Mouse (Mus musculus): ENCODE data around the gene Yae1d1. TPM values are rescaled to one million over a fixed set of nuclear protein-coding genes. Genes with fewer than 3 reads are reported as not detected.
A peak's percentile ranks its signal among the peaks of the same experiment; 100 is the strongest.

Gene Yae1d1
- 80.7 and 81.4 TPM in 2 replicates for polyA plus RNA-seq (2015; fragmentation: Nextera tagmentation; extraction: Ambion mirVana)

- Histone ChIP-seq H3K4me3 (peak within 1 kb of the TSS; percentile 83), H3K27ac (peak within 1 kb of the TSS; percentile 87), H3K27me3 (no peaks in the 10 kb centered on the region), H3K4me2 (replicated peaks) (peak within 1 kb of the TSS; percentile 80), H3K9me3 (no peaks in the 10 kb centered on the region), H3K4me1 (peaks cover 8% of the 10 kb centered on the region), H3K36me3 (0 out of 2 replicates have a peak, but pooled peaks cover 3% of the 10 kb centered on the region), H3K9ac (peak within 1 kb of the TSS; percentile 91)
- peak; percentile 98 for ATAC-seq (ENCODE audit: low FRiP score, low read depth)
- under 1% methylated on average over 54 of the region's 54 CpGs for WGBS
Observed at GRCm38 (mm10) chr13:17992697-17993514, at the start of gene Yae1d1. Yae1d1 (minus strand) TSS chr13:17993349.

GRCm38 (mm10) chr13:18038814-18039213 is 45.7 kb upstream of the Yae1d1 start:
- no peak overlapping the region for H3K4me3 ChIP-seq
- no peak overlapping the region for H3K9ac ChIP-seq
- H3K4me2 ChIP-seq (replicated peaks): no peak overlapping the region
- H3K27me3 ChIP-seq: no peaks in the 10 kb centered on the region
- H3K27ac ChIP-seq: no peak overlapping the region
- H3K9me3 ChIP-seq: no peaks in the 10 kb centered on the region
- no peaks in the 10 kb centered on the region for H3K36me3 ChIP-seq
- no peaks in the 10 kb centered on the region for H3K4me1 ChIP-seq
- ATAC-seq (ENCODE audit: low FRiP score, low read depth): no peak
- WGBS: 76% methylated on average over 2 of the region's 2 CpGs

- Histone ChIP-seq H3K36me3 (no peaks in the 10 kb centered on the region), H3K4me3 (no peak overlapping the region), H3K4me1 (no peaks in the 10 kb centered on the region), H3K4me2 (replicated peaks) (no peak overlapping the region), H3K27ac (no peak overlapping the region), H3K9me3 (no peaks in the 10 kb centered on the region), H3K27me3 (no peaks in the 10 kb centered on the region), H3K9ac (no peak overlapping the region)
- no peak for ATAC-seq (ENCODE audit: low FRiP score, low read depth)
- WGBS: 74% methylated on average over 3 of the region's 3 CpGs
Observed at GRCm38 (mm10) chr13:18016604-18017003, 23.5 kb upstream of the Yae1d1 start.

- no peaks in the 10 kb centered on the region for H3K36me3 ChIP-seq
- no peaks in the 10 kb centered on the region for H3K27me3 ChIP-seq
- no peaks in the 10 kb centered on the region for H3K9me3 ChIP-seq
- WGBS: 60% methylated on average over 6 of the region's 6 CpGs
- ATAC-seq (ENCODE audit: low FRiP score, low read depth): no peak
- H3K9ac ChIP-seq: no peak overlapping the region
- no peaks in the 10 kb centered on the region for H3K4me1 ChIP-seq
- H3K4me2 ChIP-seq (replicated peaks): no peak overlapping the region
- no peak overlapping the region for H3K4me3 ChIP-seq
- no peak overlapping the region for H3K27ac ChIP-seq
Observed at GRCm38 (mm10) chr13:18013205-18013604, 20.1 kb upstream of the Yae1d1 start.

GRCm38 (mm10) chr13:18011055-18011454 is 17.9 kb upstream of the Yae1d1 start:
- Histone ChIP-seq H3K36me3 (no peaks in the 10 kb centered on the region), H3K27ac (no peak overlapping the region), H3K4me1 (no peaks in the 10 kb centered on the region), H3K27me3 (no peaks in the 10 kb centered on the region), H3K9me3 (no peaks in the 10 kb centered on the region), H3K4me3 (no peak overlapping the region), H3K9ac (no peak overlapping the region), H3K4me2 (replicated peaks) (no peak overlapping the region)
- no peak for ATAC-seq (ENCODE audit: low FRiP score, low read depth)
- 80% methylated on average over 4 of the region's 4 CpGs for WGBS

- peak overlapping the region; percentile 80 for H3K4me2 ChIP-seq (replicated peaks)
- peak; percentile 16; the same call in 1 of the 2 replicates for ATAC-seq (ENCODE audit: low FRiP score, low read depth)
- H3K27ac ChIP-seq: peak overlapping the region; percentile 33; the same call in 1 of the 2 replicates
- H3K9ac ChIP-seq: peak overlapping the region; percentile 91
- peak overlapping the region; percentile 83 for H3K4me3 ChIP-seq
- H3K27me3 ChIP-seq: no peaks in the 10 kb centered on the region
- 38% methylated on average over 7 of the region's 7 CpGs for WGBS
- H3K9me3 ChIP-seq: no peaks in the 10 kb centered on the region
- H3K4me1 ChIP-seq: peaks cover 8% of the 10 kb centered on the region
- H3K36me3 ChIP-seq: 0 out of 2 replicates have a peak, but pooled peaks cover 3% of the 10 kb centered on the region
Observed at GRCm38 (mm10) chr13:17993515-17993847, 332 bp upstream of the Yae1d1 start.

- H3K27me3 ChIP-seq: no peaks in the 10 kb centered on the region
- peak overlapping the region; percentile 83 for H3K4me3 ChIP-seq
- peak overlapping the region; percentile 80 for H3K4me2 ChIP-seq (replicated peaks)
- H3K36me3 ChIP-seq: peaks cover 12% of the 10 kb centered on the region
- H3K27ac ChIP-seq: no peak overlapping the region
- H3K9me3 ChIP-seq: no peaks in the 10 kb centered on the region
- H3K9ac ChIP-seq: peak overlapping the region; percentile 91; the same call in 1 of the 2 replicates
- 89% methylated on average over 4 of the region's 4 CpGs for WGBS
- ATAC-seq (ENCODE audit: low FRiP score, low read depth): no peak
- peaks cover 8% of the 10 kb centered on the region for H3K4me1 ChIP-seq
Observed at GRCm38 (mm10) chr13:17992009-17992408, 1.1 kb downstream of the Yae1d1 start.

- Histone ChIP-seq H3K4me1 (no peaks in the 10 kb centered on the region), H3K4me3 (no peak overlapping the region), H3K27me3 (no peaks in the 10 kb centered on the region), H3K9ac (no peak overlapping the region), H3K9me3 (no peaks in the 10 kb centered on the region; the same call in 1 of the 2 replicates), H3K36me3 (peaks cover 48% of the 10 kb centered on the region), H3K4me2 (replicated peaks) (no peak overlapping the region), H3K27ac (no peak overlapping the region)
- WGBS: 71% methylated on average over 4 of the region's 4 CpGs
- ATAC-seq (ENCODE audit: low FRiP score, low read depth): no peak
Observed at GRCm38 (mm10) chr13:17983194-17983593, 10.0 kb downstream of the Yae1d1 start.

GRCm38 (mm10) chr13:17982634-17983033 is 10.5 kb downstream of the Yae1d1 start:
- WGBS: 88% methylated on average over 5 of the region's 5 CpGs

GRCm38 (mm10) chr13:17976854-17977739 is 16.1 kb downstream of the Yae1d1 start:
- Histone ChIP-seq H3K27ac (no peak overlapping the region), H3K4me3 (no peak overlapping the region), H3K36me3 (no peaks in the 10 kb centered on the region), H3K4me2 (replicated peaks) (no peak overlapping the region), H3K4me1 (no peaks in the 10 kb centered on the region), H3K9me3 (no peaks in the 10 kb centered on the region; the same call in 1 of the 2 replicates), H3K27me3 (no peaks in the 10 kb centered on the region), H3K9ac (no peak overlapping the region)
- WGBS: 82% methylated on average over 8 of the region's 8 CpGs
- ATAC-seq (ENCODE audit: low FRiP score, low read depth): no peak

More at GRCm38 (mm10) chr13:17982634-17983033, 10.5 kb downstream of the Yae1d1 start:
- Histone ChIP-seq H3K27ac (no peak overlapping the region), H3K9me3 (no peaks in the 10 kb centered on the region; the same call in 1 of the 2 replicates), H3K4me1 (no peaks in the 10 kb centered on the region), H3K36me3 (peaks cover 46% of the 10 kb centered on the region), H3K9ac (no peak overlapping the region), H3K4me3 (no peak overlapping the region), H3K27me3 (no peaks in the 10 kb centered on the region), H3K4me2 (replicated peaks) (no peak overlapping the region)
- ATAC-seq (ENCODE audit: low FRiP score, low read depth): no peak

GRCm38 (mm10) chr13:17975891-17976290 is 17.3 kb downstream of the Yae1d1 start:
- Histone ChIP-seq H3K9me3 (no peaks in the 10 kb centered on the region; the same call in 1 of the 2 replicates), H3K9ac (no peak overlapping the region), H3K36me3 (no peaks in the 10 kb centered on the region), H3K4me2 (replicated peaks) (no peak overlapping the region), H3K4me1 (no peaks in the 10 kb centered on the region), H3K4me3 (no peak overlapping the region), H3K27ac (no peak overlapping the region), H3K27me3 (no peaks in the 10 kb centered on the region)
- WGBS: 42% methylated on average over 2 of the region's 2 CpGs
- no peak for ATAC-seq (ENCODE audit: low FRiP score, low read depth)

- Histone ChIP-seq H3K36me3 (no peaks in the 10 kb centered on the region), H3K27me3 (no peaks in the 10 kb centered on the region), H3K27ac (no peak overlapping the region), H3K4me2 (replicated peaks) (no peak overlapping the region), H3K4me1 (no peaks in the 10 kb centered on the region), H3K9me3 (no peaks in the 10 kb centered on the region; the same call in 1 of the 2 replicates), H3K4me3 (no peak overlapping the region), H3K9ac (no peak overlapping the region)
- WGBS: 82% methylated on average over 1 of the region's 1 CpGs
- no peak for ATAC-seq (ENCODE audit: low FRiP score, low read depth)
Observed at GRCm38 (mm10) chr13:17975457-17975856, 17.7 kb downstream of the Yae1d1 start.
